8 mouse cellular contexts compared by ENCODE assay signal in the genomic region with DNA sequence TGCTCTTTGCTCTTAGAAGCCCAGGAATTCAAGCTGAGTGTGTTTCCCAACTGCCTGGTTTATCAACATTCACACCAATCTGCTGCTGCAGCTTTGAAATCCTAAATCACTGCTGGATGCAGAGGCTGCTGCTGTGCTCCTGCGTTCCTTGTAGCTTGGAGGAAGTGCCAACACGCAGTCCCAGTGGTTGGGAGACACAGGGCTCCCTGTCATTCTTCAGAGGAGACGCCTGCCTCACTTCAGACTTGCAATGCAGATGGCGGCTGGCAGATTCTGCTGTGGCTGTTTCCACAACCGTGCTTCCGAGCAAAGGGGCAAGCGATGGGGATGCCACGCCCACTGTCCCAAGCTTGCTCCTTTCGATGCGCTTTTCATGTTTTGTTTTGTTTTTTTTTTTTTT.
DNase-seq lines count a peak whose midpoint lies in the region; ATAC-seq and TF ChIP-seq lines count a peak whose summit lies in the region.

No protein-coding gene starts in this region.

- WGBS in embryonic facial prominence, embryonic 12.5 days = 59% methylated on average over 10 of the region's 10 CpGs
- WGBS in heart, postnatal 0 days = 35% methylated on average over 10 of the region's 10 CpGs
- 56% methylated on average over 10 of the region's 10 CpGs for WGBS in midbrain, embryonic 15.5 days

- ATAC-seq in embryonic facial prominence, embryonic 12.5 days (ENCODE audit: insufficient number of reproducible peaks, insufficient read depth, low FRiP score, low TSS enrichment) = no peak
- no peak for ATAC-seq in heart, postnatal 0 days (ENCODE audit: insufficient read depth, low read depth)
- no peak for ATAC-seq in midbrain, embryonic 15.5 days (replicated peaks)

- TF ChIP-seq EP300 in heart, postnatal 0 days (IDR thresholded peaks at IDR 0.05; ENCODE audit: low read depth) = no peak

- H3K4me2 ChIP-seq in embryonic facial prominence, embryonic 12.5 days (replicated peaks) = no peak overlapping the region
- no peak overlapping the region for H3K4me2 ChIP-seq in heart, postnatal 0 days (ENCODE audit: low read depth, low read length)
- H3K4me2 ChIP-seq in midbrain, embryonic 15.5 days = no peak overlapping the region; the same call in 1 of the 2 replicates

- peak; percentile 34 for DNase-seq in left cerebral cortex, postnatal 4 days
- DNase-seq in left cerebral cortex, adult 8-10 months (ENCODE audit: low spot score in 2 of 2) = no peak
- DNase-seq in heart, postnatal 0 days (ENCODE audit: low spot score) = no peak
- no peak for DNase-seq in urinary bladder, postnatal 4 days (ENCODE audit: low spot score in 2 of 2)
- no peak for DNase-seq in gastrocnemius, postnatal 25 days
- DNase-seq in spleen, postnatal 14 days (ENCODE audit: low spot score in 2 of 2) = no peak

- no peak overlapping the region for H3K4me3 ChIP-seq in embryonic facial prominence, embryonic 12.5 days
- no peak overlapping the region for H3K4me3 ChIP-seq in heart, postnatal 0 days (ENCODE audit: low read depth, low read length)
- H3K4me3 ChIP-seq in midbrain, embryonic 15.5 days = no peak overlapping the region

- no peak for TF ChIP-seq CTCF in heart, postnatal 0 days (IDR thresholded peaks at IDR 0.05; ENCODE audit: low read depth)

- peak overlapping the region; percentile 3; the same call in 1 of the 2 replicates for H3K9ac ChIP-seq in embryonic facial prominence, embryonic 12.5 days
- H3K9ac ChIP-seq in heart, postnatal 0 days (replicated peaks; ENCODE audit: low read depth, low read length) = no peak overlapping the region
- H3K9ac ChIP-seq in midbrain, embryonic 15.5 days = no peak overlapping the region

- H3K27me3 ChIP-seq in embryonic facial prominence, embryonic 12.5 days = no peaks in the 10 kb centered on the region
- H3K27me3 ChIP-seq in heart, postnatal 0 days (ENCODE audit: control insufficient read depth, insufficient read depth, low read length) = no peaks in the 10 kb centered on the region
- H3K27me3 ChIP-seq in midbrain, embryonic 15.5 days (replicated peaks) = no peaks in the 10 kb centered on the region

- intact Hi-C loops in left cerebral cortex, postnatal 4 days (cut with DNase I) = no loop called here

- H3K4me1 ChIP-seq in embryonic facial prominence, embryonic 12.5 days = peaks cover 35% of the 10 kb centered on the region
- peaks cover 22% of the 10 kb centered on the region for H3K4me1 ChIP-seq in heart, postnatal 0 days (ENCODE audit: control insufficient read depth, insufficient read depth)
- peaks cover 72% of the 10 kb centered on the region for H3K4me1 ChIP-seq in midbrain, embryonic 15.5 days

- no peaks in the 10 kb centered on the region for H3K9me3 ChIP-seq in embryonic facial prominence, embryonic 12.5 days
- H3K9me3 ChIP-seq in heart, postnatal 0 days (replicated peaks; ENCODE audit: control insufficient read depth, low read length) = no peaks in the 10 kb centered on the region
- H3K9me3 ChIP-seq in midbrain, embryonic 15.5 days = no peaks in the 10 kb centered on the region

- no peaks in the 10 kb centered on the region for H3K36me3 ChIP-seq in embryonic facial prominence, embryonic 12.5 days
- H3K36me3 ChIP-seq in heart, postnatal 0 days (replicated peaks; ENCODE audit: control insufficient read depth, insufficient read depth, low read length) = no peaks in the 10 kb centered on the region
- H3K36me3 ChIP-seq in midbrain, embryonic 15.5 days (replicated peaks) = no peaks in the 10 kb centered on the region

- H3K27ac ChIP-seq in embryonic facial prominence, embryonic 12.5 days = peak overlapping the region; percentile 26
- H3K27ac ChIP-seq in heart, postnatal 0 days (ENCODE audit: low read depth) = peak overlapping the region; percentile 27; the same call in 1 of the 2 replicates
- H3K27ac ChIP-seq in midbrain, embryonic 15.5 days = peak overlapping the region; percentile 77

Comparison
In these comparisons a context has a peak if more than half of its experiments do, and no peak if none do; other contexts are left out.
1. H3K27ac ChIP-seq: peak in every context shown above with its lines; median percentile 77 in midbrain, embryonic 15.5 days; 27 in heart, postnatal 0 days; 26 in embryonic facial prominence, embryonic 12.5 days.